Mouse (Mus musculus): ENCODE measurements around the gene Bud23. TPM values are rescaled to one million over a fixed set of nuclear protein-coding genes. Genes with fewer than 3 reads are reported as not detected.

Gene Bud23
- polyA plus RNA-seq (2015; fragmentation: Nextera tagmentation; extraction: Ambion mirVana) = 49.9 and 70.9 TPM in 2 replicates

GRCm38 (mm10) chr5:135064909-135065446 is at the start of gene Bud23:
Gene Bud23, minus strand, starts transcription at chr5:135064959.

DNA sequence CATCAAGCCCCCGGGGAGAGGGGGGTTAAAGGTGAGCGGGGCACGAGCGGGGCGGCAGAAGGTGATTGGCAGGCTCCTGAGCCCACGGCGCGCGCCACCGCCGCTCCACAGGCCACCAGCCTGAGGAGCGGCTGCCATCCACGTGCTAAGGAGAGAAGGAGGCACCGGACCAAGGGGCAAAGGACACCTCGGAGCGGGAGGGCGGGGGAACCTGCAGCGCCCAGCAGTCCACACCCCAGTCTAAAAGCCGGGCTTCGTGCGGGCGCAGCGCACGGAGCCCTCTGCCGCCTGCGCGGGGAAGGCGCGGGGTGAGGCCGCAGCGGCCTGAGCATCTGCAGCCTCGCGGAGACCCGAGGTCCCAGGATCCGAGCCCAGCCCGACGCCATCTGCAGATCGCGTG is 24.9 kb upstream of the Bud23 start, which contains the start of gene Mlxipl:
Gene Mlxipl (plus strand): TSS at position 238 of the 400 bp plus-strand sequence.

DNA sequence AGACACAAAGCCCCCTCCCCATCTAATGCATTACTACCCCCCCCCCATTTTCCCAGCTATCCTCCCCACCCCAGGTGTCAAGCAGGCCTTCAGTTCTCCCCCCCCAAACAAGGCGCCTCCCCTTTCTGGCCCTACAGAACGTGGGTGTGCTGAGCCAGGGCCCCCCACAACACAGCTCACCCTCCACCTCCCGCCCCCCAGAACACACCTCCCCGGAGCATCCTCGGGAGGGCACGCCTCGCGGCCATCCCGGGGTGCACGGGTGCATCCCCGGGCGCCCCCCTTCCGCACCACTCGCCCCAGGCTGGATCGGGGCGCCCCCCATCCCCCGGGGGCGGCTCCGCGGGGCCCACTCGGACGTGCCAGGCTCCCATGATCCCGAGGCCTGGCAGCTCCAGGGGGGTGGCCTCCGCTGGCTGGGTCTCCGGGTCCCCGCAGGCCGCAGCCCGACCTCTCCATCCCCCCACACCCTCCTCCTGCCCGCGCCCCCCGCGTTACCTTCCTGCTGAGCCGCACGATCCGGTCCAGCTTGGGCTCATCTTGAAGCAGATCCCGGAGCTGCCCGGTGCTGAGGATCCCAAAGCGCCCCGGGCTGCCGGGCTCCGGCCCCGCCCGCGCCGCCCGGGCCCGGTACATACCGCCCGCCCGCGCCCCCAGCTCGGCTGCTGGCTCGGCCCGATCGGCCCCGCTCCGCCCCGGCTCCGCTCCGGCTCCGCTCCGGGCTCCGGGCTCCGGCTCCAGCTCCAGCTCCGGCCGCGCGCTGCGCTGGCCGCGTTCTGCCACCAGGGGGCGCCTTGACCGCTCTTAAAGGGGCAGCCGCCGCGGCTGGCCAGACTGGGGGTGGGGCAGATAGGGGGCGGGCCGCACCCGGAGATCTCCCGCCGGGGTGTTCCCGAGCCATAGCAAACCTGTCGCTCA is 13.1 kb upstream of the Bud23 start, which contains the start of gene Vps37d:
Gene Vps37d (minus strand): TSS at position 703 of the 918 bp plus-strand sequence.

DNA sequence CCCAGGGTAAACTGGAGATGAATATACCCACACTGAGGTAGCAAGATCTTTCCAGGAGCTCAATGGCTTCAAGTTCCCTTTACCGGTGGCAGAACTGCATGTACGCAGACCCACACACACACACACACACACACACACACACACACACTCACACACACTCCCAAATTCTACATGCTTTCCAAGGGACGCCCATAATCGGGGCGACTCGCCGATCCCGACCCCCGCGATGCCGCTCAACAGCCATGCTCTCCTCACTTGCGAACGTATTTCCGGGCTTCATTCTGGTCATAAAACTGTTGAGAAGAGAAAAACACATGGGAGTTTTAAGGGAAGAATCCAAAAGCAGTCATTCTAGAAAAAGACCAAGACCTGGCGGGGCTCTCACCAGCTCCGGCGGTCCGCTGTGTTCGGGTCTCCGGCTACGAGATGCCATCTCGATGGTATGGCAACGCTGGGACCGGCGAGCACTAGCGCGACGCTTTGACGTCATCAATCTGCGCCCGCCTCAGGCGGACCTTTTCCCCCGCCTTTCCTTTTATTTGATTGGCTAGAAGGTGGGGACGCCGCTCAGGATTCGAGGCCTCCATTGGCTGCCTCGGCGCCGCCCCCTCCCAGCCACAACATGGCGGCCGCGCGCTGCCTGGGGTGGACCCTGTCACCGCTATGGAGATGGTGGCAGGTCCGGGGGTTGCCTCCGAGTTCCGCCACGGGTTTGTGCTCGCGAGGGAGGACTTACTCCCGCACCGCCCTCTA is 954 bp downstream of the Bud23 start, which contains the start of gene Dnajc30:
Gene Dnajc30 (plus strand): TSS at position 574 of the 753 bp plus-strand sequence.

GRCm38 (mm10) chr5:135023344-135024173 is 41.2 kb downstream of the Bud23 start, which contains the start of gene Stx1a:
Gene Stx1a, plus strand, starts transcription at chr5:135023482.

GRCm38 (mm10) chr5:135008671-135009589 is 55.8 kb downstream of the Bud23 start, which contains the start of gene Abhd11:
Gene Abhd11, plus strand, starts transcription at chr5:135009152.

Other genes with a start within 250 kb of the Bud23 start
- gene Tmem270, start 158.2 kb downstream of the Bud23 start, polyA plus RNA-seq (2015; fragmentation: Nextera tagmentation; extraction: Ambion mirVana) = not detected in 2 replicates
- 5.6 and 17.2 TPM in 2 replicates for gene Cldn13, start 149.4 kb downstream of the Bud23 start, polyA plus RNA-seq (2015; fragmentation: Nextera tagmentation; extraction: Ambion mirVana)
- 25.2 and 47.8 TPM in 2 replicates for gene Mettl27, start 132.6 kb downstream of the Bud23 start, polyA plus RNA-seq (2015; fragmentation: Nextera tagmentation; extraction: Ambion mirVana)
- gene Cldn4, start 118.0 kb downstream of the Bud23 start, polyA plus RNA-seq (2015; fragmentation: Nextera tagmentation; extraction: Ambion mirVana) = 0.74 and 1.8 TPM in 2 replicates
- gene Cldn3, start 78.7 kb downstream of the Bud23 start, polyA plus RNA-seq (2015; fragmentation: Nextera tagmentation; extraction: Ambion mirVana) = 9.2 and 9.9 TPM in 2 replicates
- gene Abhd11, start 55.8 kb downstream of the Bud23 start, polyA plus RNA-seq (2015; fragmentation: Nextera tagmentation; extraction: Ambion mirVana) = 50.6 and 73.8 TPM in 2 replicates
- gene Stx1a, start 41.5 kb downstream of the Bud23 start, polyA plus RNA-seq (2015; fragmentation: Nextera tagmentation; extraction: Ambion mirVana) = 16.5 and 23.9 TPM in 2 replicates
- gene Dnajc30, start 757 bp downstream of the Bud23 start, polyA plus RNA-seq (2015; fragmentation: Nextera tagmentation; extraction: Ambion mirVana) = 28.7 and 44.2 TPM in 2 replicates
- 9.5 and 14.7 TPM in 2 replicates for gene Vps37d, start 13.3 kb upstream of the Bud23 start, polyA plus RNA-seq (2015; fragmentation: Nextera tagmentation; extraction: Ambion mirVana)
- 3.0 and 7.7 TPM in 2 replicates for gene Mlxipl, start 24.9 kb upstream of the Bud23 start, polyA plus RNA-seq (2015; fragmentation: Nextera tagmentation; extraction: Ambion mirVana)
- gene Tbl2, start 84.7 kb upstream of the Bud23 start, polyA plus RNA-seq (2015; fragmentation: Nextera tagmentation; extraction: Ambion mirVana) = 8.7 and 12.8 TPM in 2 replicates
- gene Bcl7b, start 103.3 kb upstream of the Bud23 start, polyA plus RNA-seq (2015; fragmentation: Nextera tagmentation; extraction: Ambion mirVana) = 51.5 and 67.6 TPM in 2 replicates
- gene Baz1b, start 122.3 kb upstream of the Bud23 start, polyA plus RNA-seq (2015; fragmentation: Nextera tagmentation; extraction: Ambion mirVana) = 13.8 and 15.8 TPM in 2 replicates
- gene Fzd9, start 186.3 kb upstream of the Bud23 start, polyA plus RNA-seq (2015; fragmentation: Nextera tagmentation; extraction: Ambion mirVana) = 0.77 and 1.6 TPM in 2 replicates

All from adrenal gland, postnatal 0 days (tissue).